Mouse (Mus musculus): ENCODE results near the gene Tanc1.
A peak's percentile ranks its signal among the peaks of the same experiment; 100 is the strongest.

Tanc1 gene

DNA sequence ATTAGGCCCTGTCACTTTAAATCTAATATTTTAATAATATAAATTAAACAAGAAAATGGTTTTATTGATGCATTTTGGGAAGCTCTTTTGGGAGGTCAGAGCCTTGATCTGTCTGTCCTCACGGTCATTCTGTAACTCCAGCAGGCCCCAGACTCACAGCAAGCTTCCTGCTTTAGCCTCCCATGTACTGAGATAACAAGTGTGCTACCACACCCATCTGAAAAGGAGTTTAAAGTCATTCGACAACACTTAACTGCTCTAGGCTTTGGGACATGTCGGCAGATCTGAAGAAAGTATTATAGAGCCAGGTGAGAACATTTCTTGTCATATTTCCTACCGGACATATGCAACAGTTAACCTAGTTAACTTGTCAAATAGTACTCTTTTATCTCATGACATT, 69.3 kb downstream of the Tanc1 start:
- no peak for DNase-seq (ENCODE audit: low spot score)

DNA sequence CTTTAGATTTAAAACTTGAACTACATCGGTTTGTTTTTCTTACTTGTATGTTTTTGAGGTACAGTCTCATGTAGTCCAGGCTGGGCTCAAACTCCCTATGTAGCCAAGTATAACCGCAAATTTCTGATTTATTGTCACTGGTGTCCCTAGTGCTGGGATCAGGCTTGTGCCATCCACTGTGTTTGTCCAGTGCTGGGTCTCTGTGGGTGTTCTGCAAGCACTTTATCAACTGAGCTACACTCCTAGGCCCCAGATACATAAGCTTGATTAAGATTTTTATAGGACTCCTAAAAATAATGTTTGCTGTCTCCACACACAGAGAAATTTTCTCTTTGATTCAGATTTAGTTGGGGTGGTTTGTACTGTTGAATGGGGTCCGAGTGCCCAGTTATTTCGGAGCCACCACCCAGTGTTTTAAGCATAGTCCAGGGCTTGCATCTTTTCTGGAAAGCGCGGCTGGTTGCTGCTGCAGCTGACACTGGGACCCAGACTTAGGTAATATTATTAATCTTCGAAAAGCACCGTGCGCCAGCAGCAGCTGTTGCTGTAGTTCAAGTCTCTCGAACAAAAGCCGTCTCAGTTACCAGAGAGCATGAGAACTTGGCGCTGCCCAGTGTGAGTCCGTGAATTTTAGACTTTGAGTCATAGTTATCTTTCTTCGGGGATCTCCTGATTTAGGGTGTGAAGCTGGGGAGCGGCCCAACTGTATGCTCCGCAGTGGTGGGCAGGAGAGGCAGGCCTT, 73.2 kb downstream of the Tanc1 start:
- no peak for DNase-seq (ENCODE audit: low spot score)

DNA sequence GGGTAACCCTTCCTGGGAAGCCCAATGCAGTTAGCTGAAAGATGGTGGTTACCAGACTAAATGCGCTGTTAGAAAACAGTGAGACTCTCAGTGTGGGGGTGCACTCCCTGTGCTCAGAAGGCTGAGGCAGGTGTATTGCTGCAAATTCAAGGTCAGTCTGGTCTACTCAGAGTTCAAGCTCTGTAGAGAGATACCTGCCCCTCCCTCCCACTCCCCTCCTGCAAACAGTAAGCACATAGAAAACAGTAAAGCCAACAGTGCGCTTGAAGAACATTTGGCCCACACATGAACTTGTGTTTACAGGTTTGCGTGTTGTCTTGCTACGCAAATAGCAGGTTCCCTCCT, 73.7 kb downstream of the Tanc1 start:
- DNase-seq (ENCODE audit: low spot score) = no peak

DNA sequence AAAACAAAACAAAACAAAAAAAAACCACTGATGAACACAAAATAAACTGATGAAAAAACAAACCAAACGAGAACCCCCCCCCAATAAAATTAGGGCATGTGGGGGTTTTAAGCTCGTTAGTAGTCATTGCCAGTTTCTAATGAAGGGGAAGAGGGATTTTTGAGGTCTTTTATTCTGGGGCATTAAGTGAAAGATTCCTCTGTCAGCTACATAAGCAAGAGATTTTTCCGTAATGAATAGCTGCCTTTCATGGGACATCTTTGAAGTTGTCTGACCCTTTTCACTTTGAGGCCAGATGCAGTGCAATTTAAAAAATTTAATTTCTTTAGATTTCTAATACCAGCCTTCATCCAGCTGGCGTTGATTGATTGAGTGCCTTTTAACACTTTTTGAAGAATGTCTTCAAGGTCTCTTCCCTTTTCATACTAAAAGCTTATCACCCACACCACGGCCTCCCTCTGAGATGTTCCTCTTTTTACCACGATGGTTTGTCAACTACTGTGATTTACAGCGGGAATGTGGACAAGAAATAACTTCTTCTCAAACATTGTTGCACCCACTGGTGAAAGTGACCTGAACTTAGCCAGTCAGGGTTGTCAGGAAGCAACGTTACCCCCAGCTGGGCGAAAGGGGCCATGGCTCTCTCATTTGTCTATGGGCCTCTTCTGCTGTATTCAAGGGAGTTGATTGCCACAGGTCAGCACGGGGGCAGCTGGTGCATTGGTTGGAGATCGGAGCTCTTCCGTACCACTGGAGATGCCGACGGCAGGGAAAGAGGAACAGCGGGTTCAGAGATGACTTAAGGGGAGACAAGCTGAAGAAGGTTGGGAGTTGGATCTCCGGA, 76.6 kb downstream of the Tanc1 start:
- DNase-seq (ENCODE audit: low spot score) = no peak

DNA sequence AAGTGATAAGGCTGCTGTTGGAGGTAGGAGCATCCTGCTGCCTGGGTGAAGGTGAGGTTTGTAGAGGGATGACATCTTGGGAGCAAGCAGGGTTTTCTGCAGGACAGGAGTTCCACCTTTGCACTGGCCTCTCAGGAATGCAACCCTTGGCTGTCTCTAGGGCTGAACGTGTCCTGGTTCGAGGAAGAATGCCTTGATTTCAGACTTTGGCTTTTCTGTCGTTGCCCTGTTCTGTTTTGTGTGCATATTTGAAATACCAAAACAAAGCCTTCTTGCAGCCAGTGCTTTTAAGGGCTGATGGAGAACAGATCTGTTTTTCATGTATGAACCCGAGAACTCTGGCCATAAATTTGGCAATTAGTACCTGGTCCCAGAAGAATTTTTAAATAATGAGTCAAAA, 79.3 kb downstream of the Tanc1 start:
- DNase-seq (ENCODE audit: low spot score) = no peak

- no peak for DNase-seq (ENCODE audit: low spot score)
Observed at GRCm38 (mm10) chr2:59693473-59693872, 81.6 kb downstream of the Tanc1 start.

- DNase-seq (ENCODE audit: low spot score) = no peak
Observed at GRCm38 (mm10) chr2:59697123-59697522, 85.3 kb downstream of the Tanc1 start.

DNA sequence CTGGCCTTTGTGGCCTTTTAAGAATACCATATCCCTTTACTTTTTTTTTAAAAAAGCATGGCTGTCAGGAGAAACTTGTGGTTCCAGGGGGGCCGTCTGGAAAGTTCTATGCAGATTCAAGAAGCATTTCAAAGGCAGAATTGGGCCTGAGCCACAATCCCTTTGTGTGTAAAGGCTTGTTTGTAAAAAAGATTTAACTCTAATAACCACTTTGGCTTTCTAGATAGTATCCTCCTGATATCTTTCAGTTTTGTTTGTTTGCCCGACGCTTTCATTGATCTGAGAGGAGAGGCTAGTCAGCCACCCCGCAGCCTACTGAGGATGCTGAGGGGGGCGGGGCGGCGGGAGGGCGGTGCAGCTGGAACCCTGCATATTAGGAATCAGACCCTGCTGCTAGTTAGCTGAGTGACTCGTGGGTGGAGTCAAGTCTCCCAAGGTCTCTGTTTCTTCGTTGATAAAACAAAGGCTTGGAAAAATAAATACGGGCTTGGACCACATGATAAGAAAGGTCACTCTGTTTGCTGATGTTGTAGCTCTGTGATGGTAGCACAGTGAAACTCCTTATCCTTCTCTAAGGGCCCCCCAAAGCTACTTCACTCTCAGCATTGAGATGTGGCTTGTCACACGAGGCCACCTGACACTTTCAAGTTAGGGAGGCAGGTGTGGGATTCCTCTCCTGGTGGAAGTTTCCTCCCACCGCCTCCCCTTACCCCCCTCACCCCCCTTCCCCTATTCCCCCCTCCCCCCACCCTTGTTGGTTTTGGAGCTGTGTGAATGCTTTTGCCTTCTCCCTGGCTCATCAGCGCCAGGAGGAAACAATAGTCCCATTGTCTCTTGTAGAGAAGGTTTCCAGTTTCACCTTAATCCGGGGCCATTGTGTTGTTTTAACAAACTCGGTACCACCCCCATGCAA, 86.1 kb downstream of the Tanc1 start:
- DNase-seq (ENCODE audit: low spot score) = peak; percentile 55

DNA sequence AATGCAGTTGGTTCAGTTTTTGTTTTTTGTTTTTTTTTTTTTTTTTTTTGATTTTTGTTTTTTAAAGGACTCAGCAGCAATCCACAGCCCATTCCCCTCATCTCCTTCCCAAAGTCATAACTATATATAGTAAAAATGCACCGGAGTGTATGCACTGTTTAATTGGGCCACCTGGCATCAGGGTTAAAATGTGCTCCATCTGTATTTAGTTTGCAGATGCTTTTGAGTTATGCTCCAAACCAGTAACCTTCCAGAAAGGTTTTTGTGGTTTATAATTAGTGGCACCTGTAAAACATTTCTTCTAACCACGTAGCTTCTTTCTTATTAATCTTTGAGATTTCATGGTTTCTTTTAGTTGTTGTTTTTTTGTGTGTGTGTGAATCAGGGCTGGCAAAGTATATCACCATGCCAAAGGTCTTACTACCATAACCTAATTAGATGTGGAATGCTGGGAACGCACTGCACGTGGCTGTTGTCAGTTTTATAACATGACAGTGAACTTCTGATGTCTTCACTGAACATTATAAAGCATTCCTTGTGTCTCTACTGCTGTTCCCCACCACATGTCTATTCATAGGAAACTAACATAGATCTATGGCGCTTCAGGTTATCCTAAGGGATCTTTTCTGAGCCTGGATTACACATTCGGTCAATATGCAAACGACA, 86.9 kb downstream of the Tanc1 start:
- DNase-seq (ENCODE audit: low spot score) = no peak

DNA sequence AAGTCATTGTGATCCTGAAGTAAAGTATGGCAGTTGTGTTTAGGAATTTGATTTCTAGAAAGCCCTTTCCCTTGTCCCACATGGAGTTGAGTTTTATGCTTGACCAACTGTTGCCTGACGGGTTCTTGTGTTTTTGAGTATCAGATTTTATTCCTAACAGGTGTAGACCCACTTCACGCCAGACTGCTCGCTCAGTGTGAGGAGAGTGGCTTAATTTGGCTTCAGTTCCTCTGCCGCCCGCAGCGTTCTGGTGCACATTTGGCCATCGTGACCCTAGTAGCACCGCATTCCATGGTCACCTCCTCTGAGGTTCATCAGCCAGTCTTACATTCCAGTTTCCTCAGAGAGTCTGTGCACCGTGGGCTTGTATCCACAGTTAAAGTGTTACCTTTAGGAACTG, 88.1 kb downstream of the Tanc1 start:
- no peak for DNase-seq (ENCODE audit: low spot score)

DNA sequence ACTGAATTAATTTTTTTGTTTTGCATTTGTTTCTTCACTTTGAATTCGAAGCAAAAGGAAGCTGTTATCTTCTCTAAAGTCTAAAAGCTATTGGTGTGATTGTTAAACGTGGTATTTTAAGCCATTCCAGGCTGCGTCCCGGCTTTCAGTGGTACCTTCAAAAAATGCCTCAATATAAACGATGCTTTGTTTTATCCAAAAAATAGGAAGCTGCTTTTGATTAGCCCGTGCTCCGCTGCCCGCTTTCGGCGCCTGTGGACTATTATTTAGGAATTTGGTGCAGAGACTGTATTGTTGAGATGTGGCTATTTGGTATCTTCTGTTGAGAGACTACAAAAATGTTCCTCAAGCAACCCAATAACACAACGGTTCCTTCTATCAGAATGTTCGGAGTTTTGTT, 93.4 kb downstream of the Tanc1 start:
- DNase-seq (ENCODE audit: low spot score) = no peak

DNA sequence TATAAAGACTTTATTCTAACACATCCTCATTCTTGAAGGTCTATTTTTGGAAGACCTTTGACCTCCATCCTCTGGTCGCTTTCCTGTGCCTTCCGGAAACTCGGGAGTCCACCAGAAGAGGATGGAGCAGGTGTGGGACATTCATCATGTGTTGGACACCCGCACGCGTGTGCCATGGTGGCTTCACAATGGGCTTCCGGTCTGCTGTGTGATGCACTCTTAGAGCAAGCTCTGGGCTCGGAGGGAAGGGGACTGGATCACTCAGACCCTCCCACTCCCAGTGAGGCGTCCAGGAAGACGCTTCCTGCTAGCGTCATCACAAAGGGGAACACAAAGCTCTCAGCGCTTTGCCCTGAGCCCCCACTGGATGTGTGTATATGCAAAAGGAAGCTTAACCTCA, 95.0 kb downstream of the Tanc1 start:
- no peak for DNase-seq (ENCODE audit: low spot score)

DNA sequence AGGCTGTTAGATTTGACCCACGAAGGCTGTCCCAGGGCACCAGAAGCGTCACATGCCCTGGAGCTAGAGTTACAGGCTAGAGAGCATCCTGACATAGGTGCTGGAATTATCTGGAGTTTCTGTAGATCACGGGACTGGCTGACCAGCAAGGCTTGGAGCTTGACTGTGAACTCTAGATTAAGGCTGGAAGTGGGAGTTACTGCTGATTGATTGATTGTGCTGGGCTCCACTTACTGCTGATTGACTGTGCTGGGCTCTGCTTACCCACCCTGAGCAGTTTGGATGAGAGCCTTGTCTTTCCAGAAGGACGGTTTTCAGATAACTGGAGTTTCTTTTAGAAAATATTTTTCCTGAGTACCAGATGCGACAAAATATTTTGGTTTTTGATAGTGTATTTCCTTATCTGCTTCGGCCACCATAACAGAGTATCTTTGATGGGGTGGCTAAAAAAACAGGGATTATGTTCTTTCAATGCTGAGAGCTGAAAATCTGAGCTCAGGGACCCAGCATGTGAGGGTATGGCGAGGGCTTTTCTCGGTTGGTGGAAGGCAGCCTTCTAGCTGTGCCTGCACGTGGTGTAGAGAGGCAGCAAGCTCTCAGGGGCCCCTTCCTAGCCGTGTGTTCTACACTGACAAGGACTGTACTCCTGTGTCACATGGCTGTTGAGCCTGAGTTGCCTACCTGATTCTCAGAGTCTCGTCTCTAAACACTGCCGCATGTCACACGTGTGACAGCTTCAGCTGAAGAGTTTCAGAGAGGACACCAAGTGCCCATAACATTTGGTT, 96.3 kb downstream of the Tanc1 start:
- DNase-seq (ENCODE audit: low spot score) = peak; percentile 32

- no peak for DNase-seq (ENCODE audit: low spot score)
Observed at GRCm38 (mm10) chr2:59710771-59711170, 98.9 kb downstream of the Tanc1 start.

GRCm38 (mm10) chr2:59711992-59712391, 100.2 kb downstream of the Tanc1 start:
- no peak for DNase-seq (ENCODE audit: low spot score)

DNA sequence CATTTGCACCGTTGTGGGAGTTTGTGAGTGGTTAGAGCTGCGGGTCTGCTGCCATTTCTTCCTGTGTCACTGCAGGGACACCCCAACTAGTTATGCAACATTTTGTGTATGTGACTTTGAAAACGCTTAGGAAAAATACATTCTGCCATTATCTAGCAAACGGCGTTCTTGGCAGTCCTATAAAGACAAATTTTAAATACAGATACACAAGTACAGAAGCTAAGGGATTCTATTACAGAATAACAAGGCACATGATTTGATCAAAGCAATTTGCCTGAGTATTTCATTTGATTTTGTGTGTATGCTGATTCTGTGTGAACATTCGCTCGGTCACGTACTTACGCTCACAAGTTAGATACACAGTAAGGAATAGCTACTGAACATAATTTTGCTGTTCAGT, 100.6 kb downstream of the Tanc1 start:
- no peak for DNase-seq (ENCODE audit: low spot score)

- DNase-seq (ENCODE audit: low spot score) = no peak
Observed at GRCm38 (mm10) chr2:59713626-59714556, 102.0 kb downstream of the Tanc1 start.

DNA sequence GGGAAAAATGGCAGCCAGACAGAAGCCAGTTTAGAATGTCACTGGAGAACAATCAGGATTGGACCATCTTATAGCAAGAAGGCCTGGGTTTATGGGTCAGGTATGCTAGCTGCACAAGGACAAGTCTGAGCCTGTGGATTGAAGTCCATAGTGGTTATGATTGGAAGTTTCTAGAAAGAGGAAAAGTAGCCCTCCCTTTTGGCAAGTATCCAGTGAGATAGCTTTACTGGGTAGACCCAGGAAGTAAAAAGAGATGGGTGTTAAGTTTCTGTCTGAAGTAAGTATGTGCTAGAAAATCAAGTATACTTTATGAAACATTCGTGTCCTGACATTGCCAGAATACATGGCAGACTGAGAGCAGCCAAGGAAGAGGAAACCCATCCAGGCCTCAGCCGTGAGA, 103.2 kb downstream of the Tanc1 start:
- no peak for DNase-seq (ENCODE audit: low spot score)

- DNase-seq (ENCODE audit: low spot score) = no peak
Observed at GRCm38 (mm10) chr2:59716461-59716860, 104.6 kb downstream of the Tanc1 start.

- DNase-seq (ENCODE audit: low spot score) = peak; percentile 57
Observed at GRCm38 (mm10) chr2:59717746-59718294, 106.0 kb downstream of the Tanc1 start.

All from ovary, postnatal 36 days (tissue).